ENCODE assay signal across 7 mouse cellular contexts in the genomic region with DNA sequence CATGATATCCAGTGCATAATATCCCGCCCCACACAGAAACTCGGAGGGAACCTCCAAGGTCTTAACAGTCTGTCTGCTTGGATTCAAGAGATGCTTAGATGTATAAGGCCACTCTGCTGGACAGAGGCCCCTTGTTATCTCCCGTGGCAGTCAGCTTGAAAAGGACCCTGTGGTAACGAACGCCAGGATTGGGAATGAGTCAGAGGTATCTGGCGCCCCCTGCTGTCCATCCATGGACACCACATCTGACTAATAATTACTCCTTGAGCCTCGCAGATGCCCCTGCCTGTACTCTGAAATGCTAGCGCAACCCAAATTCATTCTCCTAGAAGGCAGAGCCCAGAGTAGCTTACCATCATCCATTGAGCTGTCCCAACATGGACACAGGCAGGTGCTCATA. TPM values are rescaled to one million over a fixed set of nuclear protein-coding genes. Genes with fewer than 3 reads are reported as not detected.
DNase-seq lines count a peak whose midpoint lies in the region; ATAC-seq lines count a peak whose summit lies in the region.

No protein-coding gene starts in this region.

- no peak overlapping the region for H3K9ac ChIP-seq in forebrain, embryonic 14.5 days (ENCODE audit: low read length)
- peak overlapping the region; percentile 49; the same call in 1 of the 2 replicates for H3K9ac ChIP-seq in hindbrain, embryonic 13.5 days

- no peak overlapping the region for H3K4me3 ChIP-seq in forebrain, embryonic 14.5 days (ENCODE audit: low read depth, low read length)
- H3K4me3 ChIP-seq in hindbrain, embryonic 13.5 days = no peak overlapping the region

- no peaks in the 10 kb centered on the region for H3K36me3 ChIP-seq in forebrain, embryonic 14.5 days (ENCODE audit: control insufficient read depth, insufficient read depth, low read length)
- no peaks in the 10 kb centered on the region for H3K36me3 ChIP-seq in hindbrain, embryonic 13.5 days

- ATAC-seq in cerebellum, adult (ENCODE audit: insufficient number of reproducible peaks, low FRiP score, low TSS enrichment) = peak; percentile 71; the same call in 1 of the 2 replicates
- ATAC-seq in forebrain, embryonic 14.5 days = peak; percentile 73
- ATAC-seq in hindbrain, embryonic 13.5 days (ENCODE audit: low FRiP score) = 0 out of 2 replicates have a peak, but pooled peaks have one; percentile 26

- H3K27ac ChIP-seq in forebrain, embryonic 14.5 days (ENCODE audit: low read depth, low read length) = no peak overlapping the region
- no peak overlapping the region for H3K27ac ChIP-seq in hindbrain, embryonic 13.5 days

- H3K4me2 ChIP-seq in forebrain, embryonic 14.5 days (ENCODE audit: low read length) = no peak overlapping the region
- 0 out of 2 replicates have a peak overlapping the region, but pooled peaks have one; percentile 13 for H3K4me2 ChIP-seq in hindbrain, embryonic 13.5 days

- no peaks in the 10 kb centered on the region; the same call in 1 of the 2 replicates for H3K4me1 ChIP-seq in forebrain, embryonic 14.5 days (ENCODE audit: control insufficient read depth, insufficient read depth, low read length)
- 0 out of 2 replicates have a peak, but pooled peaks cover 6% of the 10 kb centered on the region for H3K4me1 ChIP-seq in hindbrain, embryonic 13.5 days (replicated peaks)

- no peaks in the 10 kb centered on the region for H3K27me3 ChIP-seq in forebrain, embryonic 14.5 days (replicated peaks; ENCODE audit: control insufficient read depth, insufficient read depth, low read length)
- peaks cover 16% of the 10 kb centered on the region for H3K27me3 ChIP-seq in hindbrain, embryonic 13.5 days

- H3K9me3 ChIP-seq in forebrain, embryonic 14.5 days (replicated peaks; ENCODE audit: control insufficient read depth, low read length) = no peaks in the 10 kb centered on the region
- H3K9me3 ChIP-seq in hindbrain, embryonic 13.5 days = no peaks in the 10 kb centered on the region

- DNase-seq in Muller cell, postnatal 12 days (ENCODE audit: inconsistent ontology term) = peak; percentile 80
- DNase-seq in forebrain, embryonic 14.5 days (ENCODE audit: low spot score) = peak; percentile 85
- DNase-seq in layer of hippocampus, postnatal 10 days (ENCODE audit: low spot score in 2 of 2) = peak; percentile 86 to 87
- DNase-seq in lung, postnatal 25 days (ENCODE audit: low spot score) = peak; percentile 41
- peak; percentile 89 for DNase-seq in retina, postnatal 1 day

- WGBS in forebrain, embryonic 14.5 days = 4% methylated on average over 8 of the region's 8 CpGs
- WGBS in hindbrain, embryonic 13.5 days = 6% methylated on average over 8 of the region's 8 CpGs

RNA-seq across cellular contexts. Expression of gene Otos, which starts 0.9 kb away (rescaled TPM):
- polyA plus RNA-seq in forebrain, embryonic 14.5 days (2014; fragmentation: Nextera tagmentation; extraction: Ambion mirVana) = 0.11 TPM in 1 of 2 replicates, not detected in the other
- polyA plus RNA-seq in hindbrain, embryonic 13.5 days (2015; fragmentation: Nextera tagmentation; extraction: Ambion mirVana) = 0.12 TPM in 1 of 2 replicates, not detected in the other
- 1 to 10 TPM in 1 of 2 experiments, under 1 TPM in 1; 0.58 to 1.1 TPM for total RNA-seq in layer of hippocampus, postnatal 10 days (2021)

RNA-seq across cellular contexts. Expression of gene Cops9, which starts 6.0 kb away (rescaled TPM):
- polyA plus RNA-seq in forebrain, embryonic 14.5 days (2014; fragmentation: Nextera tagmentation; extraction: Ambion mirVana) = 509 and 677 TPM in 2 replicates
- 597 TPM in 2 replicates for polyA plus RNA-seq in hindbrain, embryonic 13.5 days (2015; fragmentation: Nextera tagmentation; extraction: Ambion mirVana)
- 100 to 1,000 TPM; 282 to 343 TPM for total RNA-seq in layer of hippocampus, postnatal 10 days (2021)

RNA-seq across cellular contexts. Expression of gene Olfr12, which starts 30.2 kb away (rescaled TPM):
- not detected in 2 replicates for polyA plus RNA-seq in forebrain, embryonic 14.5 days (2014; fragmentation: Nextera tagmentation; extraction: Ambion mirVana)
- polyA plus RNA-seq in hindbrain, embryonic 13.5 days (2015; fragmentation: Nextera tagmentation; extraction: Ambion mirVana) = not detected in 2 replicates
- total RNA-seq in layer of hippocampus, postnatal 10 days (2021) = not detected

RNA-seq across cellular contexts. Expression of gene Olfr1410, which starts 42.2 kb away (rescaled TPM):
- polyA plus RNA-seq in forebrain, embryonic 14.5 days (2014; fragmentation: Nextera tagmentation; extraction: Ambion mirVana) = not detected in 2 replicates
- polyA plus RNA-seq in hindbrain, embryonic 13.5 days (2015; fragmentation: Nextera tagmentation; extraction: Ambion mirVana) = not detected in 2 replicates
- not detected for total RNA-seq in layer of hippocampus, postnatal 10 days (2021)

RNA-seq across cellular contexts. Expression of gene Olfr1411, which starts 53.5 kb away (rescaled TPM):
- not detected in 2 replicates for polyA plus RNA-seq in forebrain, embryonic 14.5 days (2014; fragmentation: Nextera tagmentation; extraction: Ambion mirVana)
- polyA plus RNA-seq in hindbrain, embryonic 13.5 days (2015; fragmentation: Nextera tagmentation; extraction: Ambion mirVana) = not detected in 2 replicates
- total RNA-seq in layer of hippocampus, postnatal 10 days (2021) = not detected
